Mouse (Mus musculus): ENCODE results near the gene D10Wsu102e. TPM values are rescaled to one million over a fixed set of nuclear protein-coding genes. Genes with fewer than 3 reads are reported as not detected.

D10Wsu102e gene
- polyA plus RNA-seq, 1 experiment = 8.9 TPM

DNA sequence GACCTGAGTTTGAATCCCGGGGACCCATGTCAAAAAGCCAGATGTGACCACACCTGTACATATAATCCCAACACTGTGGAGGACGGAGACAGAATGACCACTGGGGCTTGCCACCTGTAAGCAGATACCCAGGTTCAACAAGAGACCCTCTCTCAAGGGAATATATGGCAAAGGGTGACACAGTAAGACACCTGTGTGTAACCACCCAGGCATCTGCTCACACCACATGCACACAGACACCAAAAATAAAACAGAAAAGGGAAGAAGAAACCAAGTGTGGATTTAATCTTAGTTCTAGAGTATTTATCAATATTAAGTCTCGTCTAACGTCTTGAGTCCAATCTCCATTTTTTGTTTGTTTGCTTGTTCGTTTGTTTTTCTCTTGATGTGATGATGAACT lies 28.2 kb upstream of the D10Wsu102e start:
- TF ChIP-seq POLR2A (IDR thresholded peaks at IDR 0.05; ENCODE audit: insufficient read depth, low read length) (no peak), CTCF (IDR thresholded peaks at IDR 0.05; ENCODE audit: low read depth, low read length) (no peak), EP300 (IDR thresholded peaks at IDR 0.05; ENCODE audit: insufficient read depth, low read depth, low read length) (no peak)
- H3K36me3 ChIP-seq (ENCODE audit: control insufficient read depth, insufficient read depth, low read length, poor library complexity, severe bottlenecking) = no peaks in the 10 kb centered on the region
- H3K4me3 ChIP-seq (ENCODE audit: low read depth, low read length) = no peak overlapping the region
- no peak overlapping the region for H3K9ac ChIP-seq (ENCODE audit: low read depth, poor library complexity, severe bottlenecking)
- H3K9me3 ChIP-seq (replicated peaks; ENCODE audit: control insufficient read depth, insufficient read depth, low read length, poor library complexity, severe bottlenecking) = no peaks in the 10 kb centered on the region
- peaks cover 6% of the 10 kb centered on the region for H3K27me3 ChIP-seq (ENCODE audit: control insufficient read depth, insufficient read depth, low read length, poor library complexity, severe bottlenecking)
- H3K27ac ChIP-seq (ENCODE audit: insufficient read depth, low read length) = no peak overlapping the region
- no peaks in the 10 kb centered on the region for H3K4me1 ChIP-seq (ENCODE audit: control insufficient read depth, insufficient read depth, low read length)

DNA sequence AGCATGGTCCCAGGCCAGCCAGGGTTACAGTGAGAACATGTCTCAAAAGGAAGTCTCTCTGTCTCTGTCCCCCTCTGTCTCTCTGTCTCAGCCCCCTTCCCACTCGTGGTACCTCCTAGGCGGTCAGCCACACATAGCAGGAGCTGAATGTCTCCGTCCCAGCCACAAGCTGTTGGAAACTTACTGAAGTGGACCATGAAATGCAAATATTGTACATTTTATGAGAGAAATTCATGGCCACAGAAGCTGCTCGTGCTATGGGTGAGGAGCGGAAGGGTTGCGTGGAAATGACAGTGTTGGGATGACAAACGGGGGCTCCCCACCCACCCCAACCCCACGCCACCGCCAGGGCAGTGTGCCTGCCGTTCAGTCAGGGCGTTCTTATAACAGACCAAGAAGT lies 27.4 kb upstream of the D10Wsu102e start:
- Histone ChIP-seq H3K4me3 (ENCODE audit: low read depth, low read length) (no peak overlapping the region), H3K36me3 (ENCODE audit: control insufficient read depth, insufficient read depth, low read length, poor library complexity, severe bottlenecking) (no peaks in the 10 kb centered on the region), H3K9me3 (replicated peaks; ENCODE audit: control insufficient read depth, insufficient read depth, low read length, poor library complexity, severe bottlenecking) (no peaks in the 10 kb centered on the region), H3K9ac (ENCODE audit: low read depth, poor library complexity, severe bottlenecking) (no peak overlapping the region), H3K27me3 (ENCODE audit: control insufficient read depth, insufficient read depth, low read length, poor library complexity, severe bottlenecking) (peaks cover 6% of the 10 kb centered on the region), H3K27ac (ENCODE audit: insufficient read depth, low read length) (no peak overlapping the region), H3K4me1 (ENCODE audit: control insufficient read depth, insufficient read depth, low read length) (no peaks in the 10 kb centered on the region)
- TF ChIP-seq POLR2A (IDR thresholded peaks at IDR 0.05; ENCODE audit: insufficient read depth, low read length) = no peak
- no peak for TF ChIP-seq CTCF (IDR thresholded peaks at IDR 0.05; ENCODE audit: low read depth, low read length)
- TF ChIP-seq EP300 (IDR thresholded peaks at IDR 0.05; ENCODE audit: insufficient read depth, low read depth, low read length) = no peak

GRCm38 (mm10) chr10:83336336-83336735 lies 23.7 kb upstream of the D10Wsu102e start:
- no peak overlapping the region for H3K27ac ChIP-seq (ENCODE audit: insufficient read depth, low read length)
- no peak for TF ChIP-seq POLR2A (IDR thresholded peaks at IDR 0.05; ENCODE audit: insufficient read depth, low read length)
- peaks cover 6% of the 10 kb centered on the region for H3K27me3 ChIP-seq (ENCODE audit: control insufficient read depth, insufficient read depth, low read length, poor library complexity, severe bottlenecking)
- no peaks in the 10 kb centered on the region for H3K36me3 ChIP-seq (ENCODE audit: control insufficient read depth, insufficient read depth, low read length, poor library complexity, severe bottlenecking)
- H3K4me1 ChIP-seq (ENCODE audit: control insufficient read depth, insufficient read depth, low read length) = peaks cover 1% of the 10 kb centered on the region
- H3K4me3 ChIP-seq (ENCODE audit: low read depth, low read length) = no peak overlapping the region
- no peak overlapping the region for H3K9ac ChIP-seq (ENCODE audit: low read depth, poor library complexity, severe bottlenecking)
- H3K9me3 ChIP-seq (replicated peaks; ENCODE audit: control insufficient read depth, insufficient read depth, low read length, poor library complexity, severe bottlenecking) = no peaks in the 10 kb centered on the region

DNA sequence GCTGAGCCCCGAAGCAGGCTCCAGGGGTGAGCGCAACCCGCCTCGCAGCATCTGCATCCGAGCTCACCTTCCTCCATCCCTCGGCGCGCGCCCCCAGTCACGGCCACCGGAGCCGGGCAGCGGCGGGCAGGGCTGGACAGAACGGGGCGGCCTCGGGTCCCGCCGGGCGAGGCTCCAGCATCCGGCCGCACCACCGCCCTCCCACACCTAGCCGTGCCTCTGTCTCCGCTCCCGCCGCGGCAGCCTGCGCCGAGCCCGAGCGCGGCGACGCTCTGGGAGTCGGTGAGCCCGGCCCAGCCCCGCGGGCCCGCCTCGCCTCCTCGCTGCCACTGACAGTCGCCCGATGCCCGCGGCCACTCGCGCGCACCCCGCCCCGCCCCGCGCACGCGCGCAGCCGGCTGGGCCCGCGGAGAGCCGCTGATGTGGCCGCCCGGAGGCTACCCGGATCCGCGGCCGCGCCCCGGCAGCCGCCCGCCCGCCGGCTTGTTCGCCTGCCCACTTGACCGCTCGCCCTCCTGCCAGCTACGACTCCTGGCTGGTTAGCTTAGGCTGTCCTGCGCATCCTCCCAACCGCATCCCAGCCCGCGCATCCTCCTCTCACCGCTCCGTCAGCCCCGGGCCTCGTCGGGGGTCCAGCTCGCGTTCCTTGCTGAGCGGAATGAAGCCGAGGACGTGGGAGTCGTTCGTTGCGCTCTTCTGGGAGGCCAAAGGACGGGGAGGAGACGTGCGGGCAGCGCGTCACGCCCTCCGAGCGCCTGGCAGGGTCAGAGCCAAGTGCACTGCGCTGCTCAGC lies 22.7 kb upstream of the D10Wsu102e start, which contains the start of gene Slc41a2:
Slc41a2 (minus strand) TSS at position 724 of the 793 bp plus-strand sequence.
- Histone ChIP-seq H3K27ac (ENCODE audit: insufficient read depth, low read length) (no peak within 1 kb of the TSS), H3K4me1 (ENCODE audit: control insufficient read depth, insufficient read depth, low read length) (peaks cover 5% of the 10 kb centered on the region), H3K9ac (ENCODE audit: low read depth, poor library complexity, severe bottlenecking) (peak within 1 kb of the TSS; percentile 13), H3K36me3 (ENCODE audit: control insufficient read depth, insufficient read depth, low read length, poor library complexity, severe bottlenecking) (no peaks in the 10 kb centered on the region), H3K4me3 (ENCODE audit: low read depth, low read length) (peak within 1 kb of the TSS; percentile 82), H3K9me3 (replicated peaks; ENCODE audit: control insufficient read depth, insufficient read depth, low read length, poor library complexity, severe bottlenecking) (no peaks in the 10 kb centered on the region), H3K27me3 (ENCODE audit: control insufficient read depth, insufficient read depth, low read length, poor library complexity, severe bottlenecking) (peaks cover 6% of the 10 kb centered on the region)
- TF ChIP-seq POLR2A (IDR thresholded peaks at IDR 0.05; ENCODE audit: insufficient read depth, low read length) (no peak), EP300 (IDR thresholded peaks at IDR 0.05; ENCODE audit: insufficient read depth, low read depth, low read length) (no peak), CTCF (IDR thresholded peaks at IDR 0.05; ENCODE audit: low read depth, low read length) (no peak)

- TF ChIP-seq POLR2A (IDR thresholded peaks at IDR 0.05; ENCODE audit: insufficient read depth, low read length) = no peak
- no peak for TF ChIP-seq CTCF (IDR thresholded peaks at IDR 0.05; ENCODE audit: low read depth, low read length)
- no peak for TF ChIP-seq EP300 (IDR thresholded peaks at IDR 0.05; ENCODE audit: insufficient read depth, low read depth, low read length)
- Histone ChIP-seq H3K4me1 (ENCODE audit: control insufficient read depth, insufficient read depth, low read length) (peaks cover 5% of the 10 kb centered on the region), H3K9me3 (replicated peaks; ENCODE audit: control insufficient read depth, insufficient read depth, low read length, poor library complexity, severe bottlenecking) (no peaks in the 10 kb centered on the region), H3K4me3 (ENCODE audit: low read depth, low read length) (peak overlapping the region; percentile 82), H3K9ac (ENCODE audit: low read depth, poor library complexity, severe bottlenecking) (no peak overlapping the region; the same call in 1 of the 2 replicates), H3K36me3 (ENCODE audit: control insufficient read depth, insufficient read depth, low read length, poor library complexity, severe bottlenecking) (no peaks in the 10 kb centered on the region), H3K27me3 (ENCODE audit: control insufficient read depth, insufficient read depth, low read length, poor library complexity, severe bottlenecking) (peaks cover 6% of the 10 kb centered on the region), H3K27ac (ENCODE audit: insufficient read depth, low read length) (no peak overlapping the region)
Measured at GRCm38 (mm10) chr10:83337971-83338598, 21.9 kb upstream of the D10Wsu102e start.

DNA sequence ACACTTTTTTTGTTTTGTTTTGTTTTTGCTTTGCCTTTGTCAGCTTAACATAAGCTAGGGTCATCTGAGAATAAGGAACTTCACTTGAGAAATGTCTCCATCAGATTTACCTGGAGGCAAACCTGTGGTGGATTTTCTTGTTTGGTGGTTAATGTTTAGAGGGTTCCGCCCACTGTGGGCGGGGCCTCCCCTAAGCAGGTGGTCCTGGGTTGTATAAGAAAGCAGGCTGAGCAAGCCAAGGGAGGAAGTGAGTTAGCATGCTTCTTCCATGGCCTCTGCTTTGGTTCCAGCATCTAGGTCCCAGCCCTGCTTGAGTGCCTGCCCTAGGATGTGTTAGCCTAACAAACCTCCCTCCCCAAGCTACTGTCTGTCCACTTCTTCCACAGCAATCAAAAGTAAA lies 18.8 kb upstream of the D10Wsu102e start:
- TF ChIP-seq EP300 (IDR thresholded peaks at IDR 0.05; ENCODE audit: insufficient read depth, low read depth, low read length) (no peak), POLR2A (IDR thresholded peaks at IDR 0.05; ENCODE audit: insufficient read depth, low read length) (no peak), CTCF (IDR thresholded peaks at IDR 0.05; ENCODE audit: low read depth, low read length) (no peak)
- Histone ChIP-seq H3K36me3 (ENCODE audit: control insufficient read depth, insufficient read depth, low read length, poor library complexity, severe bottlenecking) (no peaks in the 10 kb centered on the region), H3K9ac (ENCODE audit: low read depth, poor library complexity, severe bottlenecking) (no peak overlapping the region), H3K9me3 (replicated peaks; ENCODE audit: control insufficient read depth, insufficient read depth, low read length, poor library complexity, severe bottlenecking) (no peaks in the 10 kb centered on the region), H3K27me3 (ENCODE audit: control insufficient read depth, insufficient read depth, low read length, poor library complexity, severe bottlenecking) (peaks cover 3% of the 10 kb centered on the region; the same call in 1 of the 2 replicates), H3K4me3 (ENCODE audit: low read depth, low read length) (no peak overlapping the region), H3K4me1 (ENCODE audit: control insufficient read depth, insufficient read depth, low read length) (peaks cover 10% of the 10 kb centered on the region), H3K27ac (ENCODE audit: insufficient read depth, low read length) (no peak overlapping the region)

Measured in ES-Bruce4 (cell line).